12 mouse cellular contexts compared by ENCODE assay signal in the genomic region with DNA sequence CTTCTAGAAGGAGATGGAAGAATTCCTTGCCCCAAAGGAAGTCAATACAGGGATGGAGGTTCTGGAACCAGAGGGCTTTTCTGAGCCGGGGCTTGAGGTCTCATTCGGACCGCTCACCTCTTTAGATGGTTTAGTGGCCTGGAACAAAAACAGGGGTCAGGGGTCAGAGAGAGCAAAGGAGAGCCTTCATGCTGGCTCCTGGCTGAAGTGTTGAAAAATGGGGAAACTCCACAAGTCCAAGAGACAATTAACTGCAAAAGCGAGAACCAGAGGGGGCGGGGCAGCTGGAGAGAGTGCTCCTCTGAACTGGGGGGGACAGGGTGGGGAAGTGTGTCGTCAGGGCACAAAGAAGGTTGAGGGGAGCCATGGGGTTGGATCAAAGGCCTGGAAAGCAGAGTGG. TPM values are rescaled to one million over a fixed set of nuclear protein-coding genes. Genes with fewer than 3 reads are reported as not detected.
DNase-seq lines count a peak whose midpoint lies in the region; ATAC-seq and TF ChIP-seq lines count a peak whose summit lies in the region.
"Had no signal": no experiment of that assay in that cellular context is flagged by ENCODE, and none has a peak within 500 bp of the region (broad histone marks: within the 10 kb centered on the region; RNA-seq: fewer than 3 reads in every experiment).

No protein-coding gene starts in this region.

- peaks cover 35% of the 10 kb centered on the region for H3K27me3 ChIP-seq in heart, embryonic 10.5 days (ENCODE audit: insufficient read depth, poor library complexity, severe bottlenecking)
- no peaks in the 10 kb centered on the region for H3K27me3 ChIP-seq in kidney, embryonic 16.5 days (ENCODE audit: insufficient read depth, low read length)
- no peaks in the 10 kb centered on the region for H3K27me3 ChIP-seq in E14TG2a.4 (ENCODE audit: insufficient read depth, low read length)
- no peaks in the 10 kb centered on the region for H3K27me3 ChIP-seq in hindbrain, embryonic 16.5 days (replicated peaks; ENCODE audit: control insufficient read depth, insufficient read depth, low read length)

- 71% methylated on average over 6 of the region's 6 CpGs for WGBS in heart, embryonic 10.5 days
- 62% methylated on average over 6 of the region's 6 CpGs for WGBS in kidney, embryonic 16.5 days
- 28% methylated on average over 6 of the region's 6 CpGs for WGBS in hindbrain, embryonic 16.5 days

- peak overlapping the region; percentile 38 for H3K27ac ChIP-seq in heart, embryonic 10.5 days
- H3K27ac ChIP-seq in kidney, embryonic 16.5 days (ENCODE audit: low read length) = peak overlapping the region; percentile 82; the same call in 1 of the 2 replicates
- H3K27ac ChIP-seq in hindbrain, embryonic 16.5 days (ENCODE audit: low read depth, low read length) = no peak overlapping the region

- no peak overlapping the region for H3K4me3 ChIP-seq in heart, embryonic 10.5 days
- H3K4me3 ChIP-seq in kidney, embryonic 16.5 days (ENCODE audit: low read length) = no peak overlapping the region
- H3K4me3 ChIP-seq in E14TG2a.4 (replicated peaks; ENCODE audit: low read length) = peak overlapping the region; percentile 76
- H3K4me3 ChIP-seq in hindbrain, embryonic 16.5 days (ENCODE audit: low read length) = no peak overlapping the region
- H3K4me3 ChIP-seq: myocyte had no signal

- H3K9ac ChIP-seq in kidney, embryonic 16.5 days (replicated peaks; ENCODE audit: low read length) = no peak overlapping the region
- H3K9ac ChIP-seq in hindbrain, embryonic 16.5 days (ENCODE audit: low read depth, low read length) = no peak overlapping the region; the same call in 1 of the 2 replicates

- peaks cover 30% of the 10 kb centered on the region for H3K4me1 ChIP-seq in heart, embryonic 10.5 days
- H3K4me1 ChIP-seq in kidney, embryonic 16.5 days (ENCODE audit: insufficient read depth, low read length) = peaks cover 18% of the 10 kb centered on the region
- peaks cover 59% of the 10 kb centered on the region for H3K4me1 ChIP-seq in E14TG2a.4 (replicated peaks; ENCODE audit: low read depth, low read length)
- peaks cover 15% of the 10 kb centered on the region for H3K4me1 ChIP-seq in hindbrain, embryonic 16.5 days (ENCODE audit: control insufficient read depth, insufficient read depth, low read depth, low read length)

- no peak for DNase-seq in heart, embryonic 10.5 days (ENCODE audit: low spot score)
- DNase-seq in heart, adult 18-20 months = no peak
- DNase-seq in kidney, postnatal 4 days = no peak
- DNase-seq in layer of hippocampus, postnatal 36 days = no peak
- DNase-seq in left cerebral cortex, adult 18-20 months (ENCODE audit: low spot score in 2 of 2) = no peak
- DNase-seq: lung, adult 2 months had no signal

- TF ChIP-seq CTCF in E14TG2a.4 (conservative IDR thresholded peaks at IDR 0.05; ENCODE audit: low read length) = no peak

- H3K36me3 ChIP-seq in heart, embryonic 10.5 days = no peaks in the 10 kb centered on the region
- no peaks in the 10 kb centered on the region for H3K36me3 ChIP-seq in kidney, embryonic 16.5 days (ENCODE audit: insufficient read depth, low read length)
- H3K36me3 ChIP-seq in E14TG2a.4 (ENCODE audit: insufficient read depth, low read length) = peaks cover 3% of the 10 kb centered on the region; the same call in 1 of the 2 replicates
- H3K36me3 ChIP-seq in hindbrain, embryonic 16.5 days (ENCODE audit: control insufficient read depth, insufficient read depth, low read length) = peaks cover 15% of the 10 kb centered on the region

- ATAC-seq in kidney, embryonic 16.5 days (ENCODE audit: low FRiP score, low TSS enrichment) = no peak
- ATAC-seq in hindbrain, embryonic 16.5 days = no peak

- no peaks in the 10 kb centered on the region for H3K9me3 ChIP-seq in heart, embryonic 10.5 days
- no peaks in the 10 kb centered on the region for H3K9me3 ChIP-seq in kidney, embryonic 16.5 days (ENCODE audit: low read length)
- no peaks in the 10 kb centered on the region for H3K9me3 ChIP-seq in E14TG2a.4 (ENCODE audit: low read length)
- no peaks in the 10 kb centered on the region for H3K9me3 ChIP-seq in hindbrain, embryonic 16.5 days (ENCODE audit: control insufficient read depth, low read length)

- H3K4me2 ChIP-seq in kidney, embryonic 16.5 days (replicated peaks; ENCODE audit: low read depth, low read length) = peak overlapping the region; percentile 31
- H3K4me2 ChIP-seq in hindbrain, embryonic 16.5 days (ENCODE audit: low read length) = 0 out of 2 replicates have a peak overlapping the region, but pooled peaks have one; percentile 19

RNA-seq across cellular contexts. Expression of a gene that starts 12.4 kb away (rescaled TPM):
- polyA plus RNA-seq in heart, embryonic 10.5 days (2016; fragmentation: Nextera tagmentation; extraction: Ambion mirVana) = 1.3 TPM in 2 replicates
- not detected for total RNA-seq in heart, adult 18-20 months (2021)
- 0.75 and 1.3 TPM in 2 replicates for polyA plus RNA-seq in kidney, embryonic 16.5 days (2015; fragmentation: Nextera tagmentation; extraction: Ambion mirVana)
- 0.85 and 0.87 TPM in 2 replicates for polyA plus RNA-seq in hindbrain, embryonic 16.5 days (2015; fragmentation: Nextera tagmentation; extraction: Ambion mirVana)
- total RNA-seq in layer of hippocampus, postnatal 36 days (2021) = not detected
- total RNA-seq in left cerebral cortex, adult 18-20 months (2021) = not detected
- total RNA-seq: common myeloid progenitor, adult 5-6 weeks; heart, postnatal 4 days had no signal
